Mouse (Mus musculus): ENCODE results near the gene B230104I21Rik.

DNA sequence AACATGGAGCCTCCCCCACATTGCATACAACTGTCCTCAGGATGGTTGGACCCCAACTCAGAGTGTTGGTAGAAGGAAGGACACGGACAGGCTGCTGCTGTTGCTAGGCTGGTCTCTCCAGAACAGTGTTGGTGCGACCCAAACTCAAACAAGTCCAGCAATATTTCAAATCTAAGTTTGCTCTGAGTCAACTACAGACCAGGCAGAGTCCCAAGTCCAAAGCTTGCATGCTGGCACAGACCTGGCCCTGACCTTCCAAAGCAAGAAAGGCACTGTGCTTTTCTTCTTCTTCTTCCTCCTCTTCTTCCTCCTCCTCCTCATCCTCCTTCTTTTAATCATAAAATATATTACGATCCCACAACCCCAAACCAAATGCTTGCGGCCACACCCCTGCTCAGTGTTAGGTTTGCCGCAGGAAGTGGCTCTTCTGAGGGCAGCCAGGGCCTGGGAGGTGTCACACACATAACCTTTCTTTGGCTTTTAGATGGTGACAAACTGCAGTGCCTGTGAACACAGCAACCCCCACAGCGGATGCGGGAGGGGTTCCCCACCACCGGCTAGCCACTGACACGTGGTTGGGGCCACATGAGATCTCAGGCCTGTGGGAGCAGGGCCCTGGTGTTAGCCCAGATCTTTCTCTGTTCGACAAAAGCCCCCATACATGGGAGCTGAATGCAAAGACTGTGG lies 40.2 kb downstream of the B230104I21Rik start:
- TF ChIP-seq MAX (IDR thresholded peaks at IDR 0.05; ENCODE audit: low read depth): no peak
- no peak for TF ChIP-seq POLR2AphosphoS2 (IDR thresholded peaks at IDR 0.05; ENCODE audit: insufficient read length, low read depth)
- no peak for TF ChIP-seq POLR2A (IDR thresholded peaks at IDR 0.05; ENCODE audit: insufficient read length, low read depth)
- TF ChIP-seq E2F4 (IDR thresholded peaks at IDR 0.05; ENCODE audit: insufficient read depth): no peak
- TF ChIP-seq CEBPB (IDR thresholded peaks at IDR 0.05; ENCODE audit: insufficient read depth, poor library complexity, severe bottlenecking): no peak
- no peak for TF ChIP-seq TCF12 (IDR thresholded peaks at IDR 0.05; ENCODE audit: insufficient read depth, poor library complexity, severe bottlenecking)
- TF ChIP-seq MYOD1 (IDR thresholded peaks at IDR 0.05; ENCODE audit: control insufficient read depth in 1 of 3, insufficient read length in 2 of 3, low read depth in 2 of 3): no peak
- no peak for TF ChIP-seq USF1 (IDR thresholded peaks at IDR 0.05; ENCODE audit: low read depth)
- TF ChIP-seq REST (IDR thresholded peaks at IDR 0.05; ENCODE audit: insufficient read depth, insufficient read length): no peak
